Mouse (Mus musculus): ENCODE measurements at regions not wholly inside any gene's neighbourhood (a gene's known extent, or its start where the extent isn't known, plus 50 kb on each side); places are given as distances from the start of the nearest gene placed in this dataset.

GRCm38 (mm10) chr12:25529537-25529936 lies 432.6 kb upstream of the Id2 start:
- no peak overlapping the region for H3K9ac ChIP-seq (ENCODE audit: low read length)
- ATAC-seq (ENCODE audit: insufficient read depth, low FRiP score, low TSS enrichment) (no peak), DNase-seq (ENCODE audit: low spot score) (no peak)
- H3K9me3 ChIP-seq (ENCODE audit: control insufficient read depth, low read length), result no peaks in the 10 kb centered on the region
- H3K36me3 ChIP-seq (ENCODE audit: control insufficient read depth, insufficient read depth, low read length), result no peaks in the 10 kb centered on the region
- WGBS, result 90% methylated on average over 3 of the region's 3 CpGs
- no peak overlapping the region for H3K4me2 ChIP-seq (ENCODE audit: low read depth)
- no peaks in the 10 kb centered on the region for H3K27me3 ChIP-seq (ENCODE audit: control insufficient read depth, insufficient read depth, low read length)
- H3K27ac ChIP-seq (ENCODE audit: low read depth, low read length), result no peak overlapping the region
- no peak overlapping the region for H3K4me3 ChIP-seq (ENCODE audit: low read depth, low read length)
- no peaks in the 10 kb centered on the region for H3K4me1 ChIP-seq (ENCODE audit: control insufficient read depth, insufficient read depth, low read length)

GRCm38 (mm10) chr12:25526639-25527038 lies 429.7 kb upstream of the Id2 start:
- no peak for DNase-seq (ENCODE audit: low spot score)
- Histone ChIP-seq H3K4me1 (ENCODE audit: control insufficient read depth, insufficient read depth, low read length) (no peaks in the 10 kb centered on the region), H3K9me3 (ENCODE audit: control insufficient read depth, low read length) (no peaks in the 10 kb centered on the region), H3K36me3 (ENCODE audit: control insufficient read depth, insufficient read depth, low read length) (no peaks in the 10 kb centered on the region), H3K4me2 (ENCODE audit: low read depth) (no peak overlapping the region), H3K27me3 (ENCODE audit: control insufficient read depth, insufficient read depth, low read length) (no peaks in the 10 kb centered on the region), H3K4me3 (ENCODE audit: low read depth, low read length) (no peak overlapping the region), H3K27ac (ENCODE audit: low read depth, low read length) (no peak overlapping the region), H3K9ac (ENCODE audit: low read length) (no peak overlapping the region)
- WGBS, result 93% methylated on average over 11 of the region's 11 CpGs
- ATAC-seq (ENCODE audit: insufficient read depth, low FRiP score, low TSS enrichment), result no peak

GRCm38 (mm10) chr12:25516738-25517137 lies 419.8 kb upstream of the Id2 start:
- no peaks in the 10 kb centered on the region for H3K9me3 ChIP-seq (ENCODE audit: control insufficient read depth, low read length)
- WGBS, result 79% methylated on average over 2 of the region's 2 CpGs
- no peak overlapping the region for H3K27ac ChIP-seq (ENCODE audit: low read depth, low read length)
- no peaks in the 10 kb centered on the region for H3K4me1 ChIP-seq (ENCODE audit: control insufficient read depth, insufficient read depth, low read length)
- H3K4me3 ChIP-seq (ENCODE audit: low read depth, low read length), result no peak overlapping the region
- no peaks in the 10 kb centered on the region for H3K36me3 ChIP-seq (ENCODE audit: control insufficient read depth, insufficient read depth, low read length)
- no peak for DNase-seq (ENCODE audit: low spot score)
- no peaks in the 10 kb centered on the region for H3K27me3 ChIP-seq (ENCODE audit: control insufficient read depth, insufficient read depth, low read length)
- no peak overlapping the region for H3K9ac ChIP-seq (ENCODE audit: low read length)
- no peak for ATAC-seq (ENCODE audit: insufficient read depth, low FRiP score, low TSS enrichment)
- H3K4me2 ChIP-seq (ENCODE audit: low read depth), result no peak overlapping the region

GRCm38 (mm10) chr12:25513679-25514078 lies 416.7 kb upstream of the Id2 start:
- no peaks in the 10 kb centered on the region for H3K9me3 ChIP-seq (ENCODE audit: control insufficient read depth, low read length)
- H3K9ac ChIP-seq (ENCODE audit: low read length), result no peak overlapping the region
- no peak overlapping the region for H3K4me3 ChIP-seq (ENCODE audit: low read depth, low read length)
- no peaks in the 10 kb centered on the region for H3K4me1 ChIP-seq (ENCODE audit: control insufficient read depth, insufficient read depth, low read length)
- H3K4me2 ChIP-seq (ENCODE audit: low read depth), result no peak overlapping the region
- H3K36me3 ChIP-seq (ENCODE audit: control insufficient read depth, insufficient read depth, low read length), result no peaks in the 10 kb centered on the region
- no peaks in the 10 kb centered on the region for H3K27me3 ChIP-seq (ENCODE audit: control insufficient read depth, insufficient read depth, low read length)
- H3K27ac ChIP-seq (ENCODE audit: low read depth, low read length), result no peak overlapping the region
- DNase-seq (ENCODE audit: low spot score) (no peak), ATAC-seq (ENCODE audit: insufficient read depth, low FRiP score, low TSS enrichment) (no peak)

- Histone ChIP-seq H3K27me3 (ENCODE audit: control insufficient read depth, insufficient read depth, low read length) (no peaks in the 10 kb centered on the region), H3K4me1 (ENCODE audit: control insufficient read depth, insufficient read depth, low read length) (no peaks in the 10 kb centered on the region), H3K9me3 (ENCODE audit: control insufficient read depth, low read length) (no peaks in the 10 kb centered on the region), H3K36me3 (ENCODE audit: control insufficient read depth, insufficient read depth, low read length) (no peaks in the 10 kb centered on the region), H3K4me2 (ENCODE audit: low read depth) (no peak overlapping the region), H3K27ac (ENCODE audit: low read depth, low read length) (no peak overlapping the region), H3K9ac (ENCODE audit: low read length) (no peak overlapping the region), H3K4me3 (ENCODE audit: low read depth, low read length) (no peak overlapping the region)
- 92% methylated on average over 4 of the region's 4 CpGs for WGBS
- ATAC-seq (ENCODE audit: insufficient read depth, low FRiP score, low TSS enrichment) (no peak), DNase-seq (ENCODE audit: low spot score) (no peak)
Observed at GRCm38 (mm10) chr12:25509666-25510065, 412.7 kb upstream of the Id2 start.

GRCm38 (mm10) chr12:25493233-25493632 lies 396.3 kb upstream of the Id2 start:
- H3K4me3 ChIP-seq (ENCODE audit: low read depth, low read length), result no peak overlapping the region
- H3K27me3 ChIP-seq (ENCODE audit: control insufficient read depth, insufficient read depth, low read length), result no peaks in the 10 kb centered on the region
- WGBS, result 86% methylated on average over 5 of the region's 5 CpGs
- H3K9ac ChIP-seq (ENCODE audit: low read length), result no peak overlapping the region
- no peaks in the 10 kb centered on the region for H3K9me3 ChIP-seq (ENCODE audit: control insufficient read depth, low read length)
- DNase-seq (ENCODE audit: low spot score), result no peak
- H3K36me3 ChIP-seq (ENCODE audit: control insufficient read depth, insufficient read depth, low read length), result no peaks in the 10 kb centered on the region
- no peak overlapping the region for H3K4me2 ChIP-seq (ENCODE audit: low read depth)
- no peak overlapping the region for H3K27ac ChIP-seq (ENCODE audit: low read depth, low read length)
- no peak for ATAC-seq (ENCODE audit: insufficient read depth, low FRiP score, low TSS enrichment)
- H3K4me1 ChIP-seq (ENCODE audit: control insufficient read depth, insufficient read depth, low read length), result no peaks in the 10 kb centered on the region

GRCm38 (mm10) chr12:25492483-25493190 lies 395.7 kb upstream of the Id2 start:
- Histone ChIP-seq H3K9ac (ENCODE audit: low read length) (no peak overlapping the region), H3K4me1 (ENCODE audit: control insufficient read depth, insufficient read depth, low read length) (no peaks in the 10 kb centered on the region), H3K4me3 (ENCODE audit: low read depth, low read length) (no peak overlapping the region), H3K9me3 (ENCODE audit: control insufficient read depth, low read length) (no peaks in the 10 kb centered on the region), H3K4me2 (ENCODE audit: low read depth) (no peak overlapping the region), H3K27ac (ENCODE audit: low read depth, low read length) (no peak overlapping the region), H3K36me3 (ENCODE audit: control insufficient read depth, insufficient read depth, low read length) (no peaks in the 10 kb centered on the region), H3K27me3 (ENCODE audit: control insufficient read depth, insufficient read depth, low read length) (no peaks in the 10 kb centered on the region)
- no peak for DNase-seq (ENCODE audit: low spot score)
- no peak for ATAC-seq (ENCODE audit: insufficient read depth, low FRiP score, low TSS enrichment)
- 93% methylated on average over 3 of the region's 3 CpGs for WGBS

GRCm38 (mm10) chr12:25475180-25475758 lies 378.3 kb upstream of the Id2 start:
- DNase-seq (ENCODE audit: low spot score) (peak; percentile 82), ATAC-seq (ENCODE audit: insufficient read depth, low FRiP score, low TSS enrichment) (peak; percentile 96)
- H3K36me3 ChIP-seq (ENCODE audit: control insufficient read depth, insufficient read depth, low read length), result no peaks in the 10 kb centered on the region
- 0 out of 2 replicates have a peak overlapping the region, but pooled peaks have one; percentile 26 for H3K9ac ChIP-seq (ENCODE audit: low read length)
- peak overlapping the region; percentile 37 for H3K4me2 ChIP-seq (ENCODE audit: low read depth)
- no peak overlapping the region for H3K4me3 ChIP-seq (ENCODE audit: low read depth, low read length)
- peaks cover 17% of the 10 kb centered on the region for H3K4me1 ChIP-seq (ENCODE audit: control insufficient read depth, insufficient read depth, low read length)
- 3% methylated on average over 10 of the region's 10 CpGs for WGBS
- no peaks in the 10 kb centered on the region for H3K27me3 ChIP-seq (ENCODE audit: control insufficient read depth, insufficient read depth, low read length)
- H3K9me3 ChIP-seq (ENCODE audit: control insufficient read depth, low read length), result no peaks in the 10 kb centered on the region
- H3K27ac ChIP-seq (ENCODE audit: low read depth, low read length), result peak overlapping the region; percentile 78

- Histone ChIP-seq H3K4me3 (ENCODE audit: low read depth, low read length) (no peak overlapping the region), H3K9me3 (ENCODE audit: control insufficient read depth, low read length) (no peaks in the 10 kb centered on the region), H3K4me1 (ENCODE audit: control insufficient read depth, insufficient read depth, low read length) (no peaks in the 10 kb centered on the region), H3K27me3 (ENCODE audit: control insufficient read depth, insufficient read depth, low read length) (no peaks in the 10 kb centered on the region), H3K4me2 (ENCODE audit: low read depth) (no peak overlapping the region), H3K36me3 (ENCODE audit: control insufficient read depth, insufficient read depth, low read length) (no peaks in the 10 kb centered on the region), H3K9ac (ENCODE audit: low read length) (no peak overlapping the region), H3K27ac (ENCODE audit: low read depth, low read length) (no peak overlapping the region)
- ATAC-seq (ENCODE audit: insufficient read depth, low FRiP score, low TSS enrichment), result no peak
- 85% methylated on average over 10 of the region's 10 CpGs for WGBS
- no peak for DNase-seq (ENCODE audit: low spot score)
Observed at GRCm38 (mm10) chr12:25469181-25469580, 372.2 kb upstream of the Id2 start.
